Comparison of ENCODE assay signal across 8 mouse cellular contexts in the genomic region with DNA sequence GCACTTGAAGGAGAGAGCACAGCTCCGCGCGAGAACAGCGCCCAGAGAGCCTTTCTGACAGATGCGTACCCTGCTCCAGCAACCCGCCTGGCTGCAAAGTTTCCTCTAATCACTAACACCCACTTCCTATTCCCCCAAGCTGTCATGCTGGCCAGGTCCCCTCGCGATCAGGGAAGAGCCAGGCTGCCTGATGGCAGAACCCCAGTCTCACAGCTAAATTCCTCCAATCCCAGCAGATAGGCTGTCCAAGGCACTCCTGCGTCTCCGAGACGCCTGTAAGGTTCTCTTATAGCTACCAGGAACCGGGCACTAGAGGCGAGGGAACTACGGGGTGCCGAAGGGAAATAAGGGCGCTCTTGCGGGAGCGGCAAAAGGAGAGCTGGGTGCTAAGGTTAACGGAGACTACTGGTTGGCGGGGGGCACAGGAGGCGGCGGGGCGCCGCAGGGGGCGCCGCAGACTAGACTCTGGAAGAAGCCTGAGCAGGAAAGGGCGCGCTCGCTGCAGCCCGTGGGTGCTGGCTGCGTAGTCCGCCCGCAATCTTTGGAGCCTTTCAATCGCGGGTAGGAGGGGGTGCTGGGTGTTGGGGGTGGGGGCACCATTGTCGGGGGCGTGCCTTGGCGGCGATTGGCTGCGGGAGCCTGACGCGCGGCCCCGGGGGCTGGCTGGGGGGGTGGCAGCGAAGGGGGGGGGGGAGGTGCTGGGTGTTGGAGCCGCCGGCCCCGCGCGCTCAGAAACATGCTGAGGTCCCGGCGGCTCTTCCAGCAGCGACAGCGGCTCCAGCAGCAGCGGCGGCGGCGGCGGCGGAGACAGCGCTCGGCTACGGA. TPM values are rescaled to one million over a fixed set of nuclear protein-coding genes. Genes with fewer than 3 reads are reported as not detected.
DNase-seq lines count a peak whose midpoint lies in the region; ATAC-seq and TF ChIP-seq lines count a peak whose summit lies in the region.

A gene (plus strand): TSS at position 813 of the 825 bp plus-strand sequence.

- H3K9ac ChIP-seq in embryonic facial prominence, embryonic 14.5 days (ENCODE audit: low read depth, low read length): peak within 1 kb of the TSS; percentile 65
- H3K9ac ChIP-seq in heart, embryonic 13.5 days: peak within 1 kb of the TSS; percentile 92
- no peak within 1 kb of the TSS for H3K9ac ChIP-seq in liver, embryonic 13.5 days

- 2% methylated on average over 21 of the region's 63 CpGs for WGBS in embryonic facial prominence, embryonic 14.5 days
- under 1% methylated on average over 43 of the region's 63 CpGs for WGBS in heart, embryonic 13.5 days
- WGBS in liver, embryonic 13.5 days (ENCODE audit: insufficient replicate concordance): 1% methylated on average over 49 of the region's 63 CpGs

- H3ac ChIP-seq in myocyte (ENCODE audit: control insufficient read depth, insufficient read length): peak within 1 kb of the TSS; percentile 12

- TF ChIP-seq POLR2A in myocyte (IDR thresholded peaks at IDR 0.05; ENCODE audit: insufficient read length, low read depth): peak; percentile 67

- H3K4me3 ChIP-seq in embryonic facial prominence, embryonic 14.5 days (ENCODE audit: low read depth, low read length): peak within 1 kb of the TSS; percentile 57
- peak within 1 kb of the TSS; percentile 77 for H3K4me3 ChIP-seq in heart, embryonic 13.5 days
- peak within 1 kb of the TSS; percentile 51 for H3K4me3 ChIP-seq in liver, embryonic 13.5 days (replicated peaks)
- H3K4me3 ChIP-seq in myocyte: peak within 1 kb of the TSS; percentile 18

- no peaks in the 10 kb centered on the region for H3K9me3 ChIP-seq in embryonic facial prominence, embryonic 14.5 days (ENCODE audit: control insufficient read depth, low read length)
- no peaks in the 10 kb centered on the region for H3K9me3 ChIP-seq in heart, embryonic 13.5 days
- H3K9me3 ChIP-seq in liver, embryonic 13.5 days (replicated peaks): no peaks in the 10 kb centered on the region

- peak; percentile 79 for ATAC-seq in embryonic facial prominence, embryonic 14.5 days (ENCODE audit: low read depth)
- ATAC-seq in heart, embryonic 13.5 days (ENCODE audit: extremely low read depth, insufficient number of reproducible peaks, low FRiP score, low TSS enrichment): peak; percentile 53; the same call in 1 of the 2 replicates
- ATAC-seq in liver, embryonic 13.5 days (ENCODE audit: low read depth): peak; percentile 40

- no peaks in the 10 kb centered on the region for H3K79me2 ChIP-seq in myocyte (ENCODE audit: control insufficient read depth, insufficient read depth)

- DNase-seq in spleen, adult 18-20 months: peak; percentile 23 to 24
- no peak for DNase-seq in spleen, postnatal 14 days (ENCODE audit: low spot score in 2 of 2)
- DNase-seq in embryonic facial prominence, embryonic 14.5 days (ENCODE audit: low spot score): peak; percentile 79
- peak; percentile 74 for DNase-seq in kidney, postnatal 14 days
- DNase-seq in liver, embryonic 13.5 days: no peak
- peak; percentile 60 for DNase-seq in thymus, postnatal 0 days (ENCODE audit: low spot score)

- H3K4me2 ChIP-seq in embryonic facial prominence, embryonic 14.5 days (ENCODE audit: low read depth, low read length): peak within 1 kb of the TSS; percentile 77
- H3K4me2 ChIP-seq in heart, embryonic 13.5 days: peak within 1 kb of the TSS; percentile 93
- H3K4me2 ChIP-seq in liver, embryonic 13.5 days: peak within 1 kb of the TSS; percentile 65
- peak within 1 kb of the TSS; percentile 79 for H3K4me2 ChIP-seq in myocyte (ENCODE audit: low read depth)

- H3K36me3 ChIP-seq in embryonic facial prominence, embryonic 14.5 days (ENCODE audit: control insufficient read depth, insufficient read depth, low read length): no peaks in the 10 kb centered on the region
- H3K36me3 ChIP-seq in heart, embryonic 13.5 days: no peaks in the 10 kb centered on the region; the same call in 1 of the 2 replicates
- H3K36me3 ChIP-seq in liver, embryonic 13.5 days: no peaks in the 10 kb centered on the region
- no peaks in the 10 kb centered on the region for H3K36me3 ChIP-seq in myocyte (ENCODE audit: control insufficient read depth, insufficient read depth)

- peaks cover 21% of the 10 kb centered on the region for H3K4me1 ChIP-seq in embryonic facial prominence, embryonic 14.5 days (ENCODE audit: control insufficient read depth, insufficient read depth, low read length)
- H3K4me1 ChIP-seq in heart, embryonic 13.5 days: peaks cover 58% of the 10 kb centered on the region
- peaks cover 11% of the 10 kb centered on the region for H3K4me1 ChIP-seq in liver, embryonic 13.5 days (replicated peaks)

- no peak within 1 kb of the TSS for H3K27ac ChIP-seq in embryonic facial prominence, embryonic 14.5 days (replicated peaks; ENCODE audit: low read depth, low read length)
- peak within 1 kb of the TSS; percentile 79 for H3K27ac ChIP-seq in heart, embryonic 13.5 days (replicated peaks)
- H3K27ac ChIP-seq in liver, embryonic 13.5 days: no peak within 1 kb of the TSS

- H3K27me3 ChIP-seq in embryonic facial prominence, embryonic 14.5 days (replicated peaks; ENCODE audit: control insufficient read depth, insufficient read depth, low read length): peaks cover 70% of the 10 kb centered on the region
- peaks cover 56% of the 10 kb centered on the region for H3K27me3 ChIP-seq in heart, embryonic 13.5 days (replicated peaks)
- peaks cover 90% of the 10 kb centered on the region for H3K27me3 ChIP-seq in liver, embryonic 13.5 days
- H3K27me3 ChIP-seq in myocyte (ENCODE audit: control insufficient read depth, insufficient read depth, insufficient read length): peaks cover 17% of the 10 kb centered on the region

TF ChIP-seq in myocyte, 11 proteins besides CTCF, POLR2A, EP300 and RAD21:
- TF ChIP-seq POLR2AphosphoS2 (IDR thresholded peaks at IDR 0.05; ENCODE audit: insufficient read length, low read depth) (peak; percentile 45), MYOG (IDR thresholded peaks at IDR 0.05; ENCODE audit: control insufficient read depth in 1 of 3, insufficient read depth in 1 of 3, insufficient read length in 2 of 3, low read depth in 2 of 3) (no peak)

RNA-seq across cellular contexts. Expression of the gene that starts here (rescaled TPM):
- polyA plus RNA-seq in embryonic facial prominence, embryonic 14.5 days (2014; fragmentation: Nextera tagmentation; extraction: Ambion mirVana): 1.3 and 1.7 TPM in 2 replicates
- polyA plus RNA-seq in heart, embryonic 13.5 days (2015; fragmentation: Nextera tagmentation; extraction: Ambion mirVana): 2.9 and 3.0 TPM in 2 replicates
- 0.09 and 0.13 TPM in 2 replicates for polyA plus RNA-seq in liver, embryonic 13.5 days (2015; fragmentation: Nextera tagmentation; extraction: Ambion mirVana)
- 0.60 TPM for polyA plus RNA-seq in myocyte (2012; fragmentation: generic; extraction: Trizol)
- polyA plus RNA-seq in thymus, postnatal 0 days (2015; fragmentation: Nextera tagmentation; extraction: Ambion mirVana): 0.68 and 1.1 TPM in 2 replicates

Comparison
In these comparisons a context has a peak if more than half of its experiments do, and no peak if none do; other contexts are left out.
1. DNase-seq: peak in spleen, adult 18-20 months (2 of 2), embryonic facial prominence, embryonic 14.5 days (single experiment), kidney, postnatal 14 days (single experiment) and thymus, postnatal 0 days (single experiment); none in spleen, postnatal 14 days (0 of 2) and liver, embryonic 13.5 days (single experiment).
2. Peak in ATAC-seq, H3K4me3 ChIP-seq and H3K4me2 ChIP-seq in liver, embryonic 13.5 days; RNA of the gene not detected or under 1 TPM.
3. H3K4me3 ChIP-seq: peak in every context shown above with its lines; median percentile 77 in heart, embryonic 13.5 days; 57 in embryonic facial prominence, embryonic 14.5 days; 51 in liver, embryonic 13.5 days; 18 in myocyte.
4. Peak in every context shown above with its lines, with median percentiles within 50 percentile points of each other: ATAC-seq and H3K4me2 ChIP-seq.